18 mouse cellular contexts compared by ENCODE assay signal in genomic region chr10:59368729-59369128, GRCm38 (mm10). TPM values are rescaled to one million over a fixed set of nuclear protein-coding genes. Genes with fewer than 3 reads are reported as not detected.
"Had no signal": no experiment of that assay in that cellular context is flagged by ENCODE, and none has a peak within 500 bp of the region (broad histone marks: within the 10 kb centered on the region; RNA-seq: fewer than 3 reads in every experiment).

No protein-coding gene starts in this region.

- H3K4me1 ChIP-seq: midbrain, embryonic 13.5 days; midbrain, embryonic 15.5 days; neural tube, embryonic 12.5 days; stomach, embryonic 15.5 days had no signal

- H3K4me3 ChIP-seq: liver, embryonic 13.5 days; liver, embryonic 15.5 days; lung, embryonic 15.5 days; megakaryocyte, embryonic 14.5 days; midbrain, embryonic 13.5 days; midbrain, embryonic 15.5 days; neural tube, embryonic 12.5 days; stomach, embryonic 15.5 days had no signal

- DNase-seq: liver, embryonic 13.5 days; liver, postnatal 0 days; right cerebral cortex, postnatal 14 days; thymus, adult 2 months; thymus, postnatal 25 days; thymus, postnatal 4 days had no signal

RNA-seq across cellular contexts. Expression of gene Pla2g12b, which starts 34.7 kb away (rescaled TPM):
- polyA plus RNA-seq: macrophage; midbrain, embryonic 11.5 days; midbrain, embryonic 13.5 days; midbrain, embryonic 15.5 days; midbrain, postnatal 0 days; neural tube, embryonic 12.5 days; neural tube, embryonic 14.5 days; spleen, adult 2 months; thymus, adult 2 months had no signal
